Mouse (Mus musculus): ENCODE results near the gene Shisa3.

GRCm38 (mm10) chr5:67621230-67621629 lies 13.5 kb downstream of the Shisa3 start:
- TF ChIP-seq CTCF (IDR thresholded peaks at IDR 0.05; ENCODE audit: control insufficient read depth, insufficient read depth, insufficient read length) (no peak), MYOD1 (IDR thresholded peaks at IDR 0.05; ENCODE audit: control insufficient read depth, insufficient read length, low read depth) (no peak), FOSL1 (IDR thresholded peaks at IDR 0.05; ENCODE audit: insufficient read depth, low read length, poor library complexity, severe bottlenecking) (no peak)
